Mouse (Mus musculus): ENCODE measurements at regions not wholly inside any gene's neighbourhood (a gene's known extent, or its start where the extent isn't known, plus 50 kb on each side); places are given as distances from the start of the nearest gene placed in this dataset.
"Not testable (repeated sequence)": the region's sequence is repeated elsewhere in the genome, so short reads cannot be mapped to it uniquely, and the experiment has no call there.

DNA sequence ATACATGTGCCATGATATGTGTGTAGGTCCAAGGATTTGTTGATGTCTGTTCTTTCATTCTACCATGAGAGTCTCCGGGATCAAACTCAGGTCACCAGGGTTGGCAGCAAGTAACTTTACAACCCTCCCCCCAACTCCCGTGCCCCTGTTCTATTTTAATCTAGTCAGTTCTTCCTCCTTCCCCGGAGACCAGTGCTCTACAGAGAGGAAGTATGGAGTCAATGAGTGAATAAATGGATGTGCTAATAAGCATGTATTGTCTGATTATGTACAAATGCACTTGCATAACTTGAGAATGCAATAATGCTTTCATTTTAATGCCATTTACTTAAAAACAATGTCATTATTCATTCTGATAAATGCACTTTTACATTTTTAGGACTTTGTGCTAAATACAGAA, 79.1 kb upstream of the Tbl1xr1 start:
- DNase-seq (ENCODE audit: low read depth) = no peak

DNA sequence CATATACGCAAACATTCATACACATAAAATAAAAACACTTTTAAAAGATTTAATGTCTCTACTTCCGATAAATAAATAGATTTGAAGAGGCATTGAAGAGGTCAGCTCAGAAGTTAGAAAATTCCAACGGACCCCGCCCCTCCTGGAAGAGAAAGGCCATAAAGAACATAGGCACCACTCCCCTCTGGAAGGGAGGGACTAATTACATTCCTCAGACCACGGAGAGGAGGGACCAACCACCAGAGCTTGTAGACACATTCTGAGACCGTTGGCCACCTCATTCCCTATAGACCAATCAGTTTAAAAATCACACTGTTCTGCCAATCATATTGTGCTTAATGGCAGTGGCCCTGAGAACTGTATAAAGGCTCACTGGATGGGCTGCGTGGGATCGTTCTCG, 71.0 kb upstream of the Tbl1xr1 start:
- no peak for DNase-seq (ENCODE audit: low read depth)

GRCm38 (mm10) chr3:22006113-22006512, 70.3 kb upstream of the Tbl1xr1 start:
- DNase-seq (ENCODE audit: low read depth) = no peak

DNA sequence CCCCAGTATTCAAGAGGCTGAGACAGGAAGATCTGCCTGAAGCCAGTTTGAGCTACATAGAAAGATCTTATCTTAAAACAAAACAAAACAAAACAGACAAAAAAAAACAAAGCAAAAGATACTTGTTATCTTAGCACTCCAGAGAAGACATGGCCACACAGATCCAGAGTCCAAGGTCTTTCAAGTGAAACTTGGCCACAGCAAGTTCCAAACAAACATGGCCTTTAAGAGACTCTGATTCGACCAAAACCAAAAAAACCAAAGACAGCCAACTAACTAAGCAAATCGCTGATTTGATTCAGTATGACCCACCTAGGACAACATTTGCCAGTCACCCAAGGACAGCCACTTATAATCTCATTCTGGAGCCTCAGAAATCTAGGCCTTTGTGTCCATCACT, 69.8 kb upstream of the Tbl1xr1 start:
- DNase-seq (ENCODE audit: low read depth) = no peak

- DNase-seq (ENCODE audit: low read depth) = no peak
Observed at GRCm38 (mm10) chr3:22007736-22008135, 68.7 kb upstream of the Tbl1xr1 start.

DNA sequence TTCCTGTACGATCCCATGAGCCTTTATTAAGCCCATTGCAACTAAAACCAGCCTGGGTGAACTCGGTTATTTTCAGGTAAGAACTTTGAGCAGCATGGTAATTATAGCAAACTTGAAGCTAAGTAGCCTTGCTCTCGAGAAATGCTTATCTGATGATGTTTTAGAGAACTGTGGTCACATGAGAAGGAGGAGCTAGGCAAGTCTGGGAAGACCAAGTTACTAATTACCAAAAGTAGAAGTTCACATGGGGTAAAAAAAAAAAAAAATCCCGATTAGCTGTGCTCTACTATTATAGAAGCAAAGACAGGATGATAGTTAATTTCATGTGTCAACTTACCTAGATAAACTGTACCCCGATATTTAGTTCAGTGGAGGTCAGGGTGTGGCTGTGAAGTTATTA, 68.0 kb upstream of the Tbl1xr1 start:
- DNase-seq (ENCODE audit: low read depth) = no peak

DNA sequence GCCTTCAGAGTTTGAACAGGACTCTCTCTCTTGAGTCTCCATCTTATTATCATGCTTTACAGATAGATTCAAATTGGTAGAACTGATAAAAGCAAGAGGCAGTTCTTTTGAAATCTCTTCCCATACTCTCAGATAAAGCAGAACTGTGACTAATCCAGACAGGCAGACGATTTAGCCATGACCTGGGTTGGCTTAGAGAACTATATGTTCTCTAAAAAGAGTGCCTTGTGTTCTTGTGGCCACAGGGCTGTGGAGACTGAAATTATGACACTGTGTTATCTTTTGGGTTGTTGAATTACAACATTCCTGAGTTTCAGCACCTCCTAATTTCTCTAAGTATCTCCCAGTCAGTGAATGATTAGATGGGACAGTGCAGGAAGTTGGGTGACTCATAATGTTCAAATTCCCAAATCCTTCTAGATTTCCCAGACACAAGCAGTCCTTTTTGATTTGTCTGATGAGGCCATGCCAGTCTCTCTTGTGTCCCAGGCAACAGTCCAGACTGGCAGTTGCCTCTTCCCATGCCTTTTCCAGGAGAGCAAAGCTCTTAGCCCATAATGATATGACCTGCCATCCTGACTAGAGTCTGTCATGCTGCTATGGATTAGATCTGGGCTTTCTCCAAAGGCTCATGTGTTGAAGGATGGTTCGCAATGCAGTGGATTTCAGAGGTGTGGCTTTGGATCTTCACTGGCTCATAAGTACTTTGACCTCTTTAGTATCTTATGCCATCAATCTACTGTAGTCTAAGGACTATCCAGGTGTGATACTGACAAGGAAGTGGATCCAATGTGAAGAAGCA, 66.4 kb upstream of the Tbl1xr1 start:
- DNase-seq (ENCODE audit: low read depth) = no peak

DNA sequence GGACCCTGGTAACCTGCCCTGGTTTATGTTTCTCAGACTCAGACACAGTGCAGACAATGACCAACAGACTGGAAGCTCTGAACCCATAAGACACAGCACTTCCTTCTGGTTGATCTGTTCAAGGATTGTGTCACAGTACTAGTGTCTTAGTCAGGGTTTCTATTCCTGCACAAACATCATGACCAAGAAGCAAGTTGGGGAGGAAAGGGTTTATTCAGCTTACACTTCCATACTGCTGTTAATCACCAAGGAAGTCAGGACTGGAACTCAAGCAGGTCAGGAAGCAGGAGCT, 65.8 kb upstream of the Tbl1xr1 start:
- DNase-seq (ENCODE audit: low read depth) = not testable (repeated sequence)

DNA sequence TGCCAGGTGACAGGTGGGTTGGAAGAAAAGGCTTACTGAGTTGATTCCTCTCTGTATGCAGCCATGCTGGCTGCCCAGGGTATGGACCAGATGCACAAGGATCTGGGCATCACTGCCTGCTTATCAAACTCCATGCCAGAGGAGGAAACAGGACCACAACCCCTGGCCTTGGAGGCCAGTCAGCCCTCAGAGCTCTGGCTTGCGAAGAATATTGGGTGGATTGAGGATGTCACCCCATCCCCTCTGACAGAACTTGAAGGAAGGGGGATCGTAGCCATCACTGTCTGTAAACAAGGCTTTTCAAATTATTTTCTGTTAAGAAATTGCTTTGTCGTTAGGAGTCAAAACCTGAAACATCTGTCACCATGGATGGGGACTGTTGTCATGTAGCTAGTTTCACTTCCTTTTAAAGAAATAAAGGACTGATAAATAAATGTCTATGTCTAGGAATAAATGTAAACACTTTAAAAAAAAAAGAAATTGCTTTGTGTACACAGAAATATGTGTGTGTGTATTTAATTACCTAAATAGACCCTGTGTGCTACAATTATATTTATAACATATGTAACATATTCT, 55.0 kb upstream of the Tbl1xr1 start:
- no peak for DNase-seq (ENCODE audit: low read depth)

DNA sequence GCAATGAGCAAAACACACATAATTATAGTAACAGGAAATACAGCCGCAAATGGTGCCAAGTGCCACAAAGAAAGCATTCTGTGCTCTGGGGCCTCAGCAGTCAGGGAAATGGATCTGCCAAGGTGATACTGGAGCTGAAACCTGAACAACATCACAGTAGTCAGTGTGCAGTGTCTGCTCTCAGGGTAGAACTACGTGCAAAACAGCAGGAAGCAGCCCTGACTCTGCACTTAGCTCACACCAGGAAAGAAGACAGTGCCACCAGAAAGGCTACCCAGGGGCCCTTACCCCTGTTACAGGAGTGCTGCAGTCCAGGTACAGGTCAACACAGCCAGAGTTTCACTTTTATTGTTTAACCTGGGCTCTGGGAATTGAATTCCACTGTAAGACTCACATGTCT, 54.0 kb upstream of the Tbl1xr1 start:
- no peak for DNase-seq (ENCODE audit: low read depth)

- no peak for DNase-seq (ENCODE audit: low read depth)
Observed at GRCm38 (mm10) chr3:22023049-22023448, 53.4 kb upstream of the Tbl1xr1 start.

- no peak for DNase-seq (ENCODE audit: low read depth)
Observed at GRCm38 (mm10) chr3:22023551-22023950, 52.9 kb upstream of the Tbl1xr1 start.

DNA sequence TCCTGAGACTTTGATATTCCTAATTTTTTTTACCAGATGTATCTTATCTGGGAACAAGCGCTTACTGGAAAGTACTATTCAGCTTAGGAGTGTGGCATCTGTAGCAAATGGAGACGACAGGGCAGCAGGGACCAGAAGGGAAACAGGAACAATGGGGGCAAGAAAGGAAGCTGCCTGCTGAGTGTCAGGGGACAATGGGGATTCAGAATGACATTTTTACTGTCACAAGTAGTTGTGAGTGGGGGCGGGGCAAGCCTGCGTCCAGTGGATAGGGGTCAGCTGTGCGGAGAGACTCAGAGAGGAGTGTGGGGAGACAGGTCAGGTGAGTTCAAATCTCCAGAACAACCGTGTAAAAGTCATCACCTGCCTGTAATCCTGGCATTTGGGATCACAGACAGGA, 52.3 kb upstream of the Tbl1xr1 start:
- DNase-seq (ENCODE audit: low read depth) = no peak

DNA sequence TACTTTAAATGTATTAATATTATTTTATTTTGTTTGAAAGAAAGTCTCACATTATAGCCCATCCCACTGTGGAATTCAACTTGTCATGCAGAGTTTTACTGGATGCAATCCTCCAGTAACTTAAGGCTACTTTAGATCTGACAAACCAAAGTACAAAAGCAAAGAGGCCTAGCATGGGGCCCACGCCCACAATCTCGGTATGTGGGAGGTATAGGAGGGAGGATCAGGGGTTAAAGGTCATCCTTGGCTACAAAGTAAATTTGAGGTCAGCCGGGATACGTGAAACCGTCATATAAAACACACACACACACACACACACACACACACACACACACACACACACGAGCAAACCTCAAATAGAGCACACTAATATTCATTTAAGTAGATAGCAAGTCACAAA, 51.3 kb upstream of the Tbl1xr1 start:
- DNase-seq (ENCODE audit: low read depth) = no peak

GRCm38 (mm10) chr3:22025615-22026014, 50.8 kb upstream of the Tbl1xr1 start:
- DNase-seq (ENCODE audit: low read depth) = no peak

Measured in c-Kit-positive CD71-positive TER-119-negative erythroid progenitor cells, embryonic 14.5 days (primary cell).